In the genomic region with DNA sequence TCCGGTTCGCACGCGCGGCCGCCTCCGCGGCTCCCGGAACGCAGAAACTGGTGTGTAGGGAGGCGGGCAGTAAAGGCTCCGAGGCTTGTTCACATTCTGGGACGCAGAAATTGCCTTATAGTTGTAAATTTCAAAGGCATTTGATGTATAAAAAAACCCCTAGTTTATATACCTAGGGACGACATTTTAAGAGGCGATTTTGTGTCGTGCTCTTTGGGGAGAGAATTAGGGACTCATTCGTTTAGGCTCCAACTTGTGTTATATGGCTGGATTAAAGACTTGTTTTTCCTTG, we compare ENCODE assay signal across 7 mouse cellular contexts. TPM values are rescaled to one million over a fixed set of nuclear protein-coding genes. Genes with fewer than 3 reads are reported as not detected.
A peak's percentile ranks its signal among the peaks of the same experiment; 100 is the strongest.
DNase-seq lines count a peak whose midpoint lies in the region; ATAC-seq and TF ChIP-seq lines count a peak whose summit lies in the region.

No protein-coding gene starts in this region.

- no peak for TF ChIP-seq POLR2A in small intestine, adult 2 months (IDR thresholded peaks at IDR 0.05; ENCODE audit: low read depth, low read length)

- no peaks in the 10 kb centered on the region for H3K9me3 ChIP-seq in lung, embryonic 16.5 days (ENCODE audit: control insufficient read depth, low read length)
- H3K9me3 ChIP-seq in forebrain, embryonic 10.5 days, result no peaks in the 10 kb centered on the region
- no peaks in the 10 kb centered on the region for H3K9me3 ChIP-seq in limb, embryonic 12.5 days

- H3K4me1 ChIP-seq in lung, embryonic 16.5 days (replicated peaks; ENCODE audit: control insufficient read depth, insufficient read depth, low read length), result peaks cover 21% of the 10 kb centered on the region
- H3K4me1 ChIP-seq in forebrain, embryonic 10.5 days, result peaks cover 25% of the 10 kb centered on the region
- H3K4me1 ChIP-seq in limb, embryonic 12.5 days (replicated peaks), result peaks cover 24% of the 10 kb centered on the region
- peaks cover 7% of the 10 kb centered on the region; the same call in 1 of the 2 replicates for H3K4me1 ChIP-seq in small intestine, adult 2 months (ENCODE audit: control insufficient read depth, insufficient read depth, insufficient read length, low read length)

- peaks cover 19% of the 10 kb centered on the region for H3K36me3 ChIP-seq in lung, embryonic 16.5 days (ENCODE audit: control insufficient read depth, insufficient read depth, low read length)
- H3K36me3 ChIP-seq in forebrain, embryonic 10.5 days (replicated peaks), result peaks cover 47% of the 10 kb centered on the region
- peaks cover 25% of the 10 kb centered on the region for H3K36me3 ChIP-seq in limb, embryonic 12.5 days
- peaks cover 12% of the 10 kb centered on the region; the same call in 1 of the 2 replicates for H3K36me3 ChIP-seq in small intestine, adult 2 months (ENCODE audit: control insufficient read depth, insufficient read depth, low read length)

- DNase-seq in lung, postnatal 14 days, result no peak
- DNase-seq in forebrain, embryonic 10.5 days (ENCODE audit: extremely low spot score, low spot score), result no peak
- no peak for DNase-seq in urinary bladder, adult 18-20 months (ENCODE audit: low spot score in 2 of 2)

- 0% methylated on average over 17 of the region's 17 CpGs for WGBS in lung, embryonic 16.5 days
- under 1% methylated on average over 17 of the region's 17 CpGs for WGBS in forebrain, embryonic 10.5 days
- under 1% methylated on average over 17 of the region's 17 CpGs for WGBS in limb, embryonic 12.5 days
- whole genome bisulfite sequencing in small intestine, adult 2 months, result under 1% methylated on average over 17 of the region's 17 CpGs

- TF ChIP-seq CTCF in small intestine, adult 2 months (IDR thresholded peaks at IDR 0.05; ENCODE audit: extremely low read depth, insufficient read length, insufficient replicate concordance, low read depth, low read length), result no peak

- peak overlapping the region; percentile 99 for H3K27ac ChIP-seq in lung, embryonic 16.5 days (ENCODE audit: low read length)
- peak overlapping the region; percentile 93 for H3K27ac ChIP-seq in forebrain, embryonic 10.5 days
- peak overlapping the region; percentile 98 for H3K27ac ChIP-seq in limb, embryonic 12.5 days
- H3K27ac ChIP-seq in small intestine, adult 2 months (ENCODE audit: insufficient read depth, low read depth, low read length), result peak overlapping the region; percentile 88

- peak overlapping the region; percentile 81 for H3K4me2 ChIP-seq in lung, embryonic 16.5 days (ENCODE audit: low read depth, low read length)
- peak overlapping the region; percentile 65 for H3K4me2 ChIP-seq in limb, embryonic 12.5 days

- no peaks in the 10 kb centered on the region for H3K27me3 ChIP-seq in lung, embryonic 16.5 days (ENCODE audit: control insufficient read depth, insufficient read depth, low read depth, low read length)
- H3K27me3 ChIP-seq in forebrain, embryonic 10.5 days (ENCODE audit: poor library complexity, severe bottlenecking), result no peaks in the 10 kb centered on the region
- no peaks in the 10 kb centered on the region for H3K27me3 ChIP-seq in limb, embryonic 12.5 days
- H3K27me3 ChIP-seq in small intestine, adult 2 months (ENCODE audit: control insufficient read depth, insufficient read depth, low read length), result no peaks in the 10 kb centered on the region

- peak overlapping the region; percentile 92 for H3K9ac ChIP-seq in lung, embryonic 16.5 days (ENCODE audit: low read length)
- peak overlapping the region; percentile 96 for H3K9ac ChIP-seq in limb, embryonic 12.5 days (replicated peaks)

- peak overlapping the region; percentile 81 for H3K4me3 ChIP-seq in lung, embryonic 16.5 days (ENCODE audit: low read length)
- H3K4me3 ChIP-seq in forebrain, embryonic 10.5 days, result peak overlapping the region; percentile 73
- peak overlapping the region; percentile 97 for H3K4me3 ChIP-seq in limb, embryonic 12.5 days (replicated peaks)
- peak overlapping the region; percentile 83 for H3K4me3 ChIP-seq in small intestine, adult 2 months (ENCODE audit: low read depth, low read length)

- ATAC-seq in lung, embryonic 16.5 days (ENCODE audit: low read depth), result no peak
- no peak for ATAC-seq in limb, embryonic 12.5 days (ENCODE audit: insufficient number of reproducible peaks, insufficient read depth, low FRiP score, low TSS enrichment, low read depth)
- ATAC-seq in granulocyte monocyte progenitor cell, adult 5-6 weeks (replicated peaks; ENCODE audit: poor library complexity, severe bottlenecking), result no peak

RNA-seq across cellular contexts. Expression of a gene that starts 0.6 kb away (rescaled TPM):
- 82.0 and 82.1 TPM in 2 replicates for polyA plus RNA-seq in lung, embryonic 16.5 days (2015; fragmentation: Nextera tagmentation; extraction: Ambion mirVana)
- 92.3 and 92.4 TPM in 2 replicates for polyA plus RNA-seq in forebrain, embryonic 10.5 days (2016; fragmentation: Nextera tagmentation; extraction: Ambion mirVana)
- 90.6 and 91.0 TPM in 2 replicates for polyA plus RNA-seq in limb, embryonic 12.5 days (2016; fragmentation: Nextera tagmentation; extraction: Ambion mirVana)
- 20.6 and 48.2 TPM in 2 replicates for polyA plus RNA-seq in small intestine, adult 2 months (2012; rRNA removed)
- total RNA-seq in granulocyte monocyte progenitor cell, adult 5-6 weeks (2014; fragmentation: Nextera tagmentation), result 43.8 and 47.1 TPM in 2 replicates
- 46.4 and 54.5 TPM in 2 replicates for total RNA-seq in granulocyte monocyte progenitor cell, adult 5-6 weeks (2017)

RNA-seq across cellular contexts. Expression of a gene that starts 23.9 kb away (rescaled TPM):
- 167 and 169 TPM in 2 replicates for polyA plus RNA-seq in lung, embryonic 16.5 days (2015; fragmentation: Nextera tagmentation; extraction: Ambion mirVana)
- 151 and 158 TPM in 2 replicates for polyA plus RNA-seq in forebrain, embryonic 10.5 days (2016; fragmentation: Nextera tagmentation; extraction: Ambion mirVana)
- polyA plus RNA-seq in limb, embryonic 12.5 days (2016; fragmentation: Nextera tagmentation; extraction: Ambion mirVana), result 151 and 165 TPM in 2 replicates
- 14.6 and 27.3 TPM in 2 replicates for polyA plus RNA-seq in small intestine, adult 2 months (2012; rRNA removed)
- total RNA-seq in granulocyte monocyte progenitor cell, adult 5-6 weeks (2014; fragmentation: Nextera tagmentation), result 43.1 and 60.9 TPM in 2 replicates
- total RNA-seq in granulocyte monocyte progenitor cell, adult 5-6 weeks (2017), result 115 and 129 TPM in 2 replicates

RNA-seq across cellular contexts. Expression of a gene that starts 27.9 kb away (rescaled TPM):
- polyA plus RNA-seq in lung, embryonic 16.5 days (2015; fragmentation: Nextera tagmentation; extraction: Ambion mirVana), result 0.14 and 0.35 TPM in 2 replicates
- 0.25 TPM in 1 of 2 replicates, not detected in the other for polyA plus RNA-seq in forebrain, embryonic 10.5 days (2016; fragmentation: Nextera tagmentation; extraction: Ambion mirVana)
- not detected in 2 replicates for polyA plus RNA-seq in limb, embryonic 12.5 days (2016; fragmentation: Nextera tagmentation; extraction: Ambion mirVana)
- not detected in 2 replicates for polyA plus RNA-seq in small intestine, adult 2 months (2012; rRNA removed)
- not detected in 2 replicates for total RNA-seq in granulocyte monocyte progenitor cell, adult 5-6 weeks (2014; fragmentation: Nextera tagmentation)
- not detected in 2 replicates for total RNA-seq in granulocyte monocyte progenitor cell, adult 5-6 weeks (2017)
